Mouse (Mus musculus) limb, embryonic 15.5 days (tissue): ENCODE results near the gene Tnfsf4. TPM values are rescaled to one million over a fixed set of nuclear protein-coding genes. Genes with fewer than 3 reads are reported as not detected.

ENCODE experiments used
- ATAC-seq: fragments of 200-750 bp; cut with Nextera tagmentation; 2 replicates; pipeline ENCODE4 v1.8.0; 2017; ENCODE audit warnings: low read depth, moderate TSS enrichment; ENCODE audit not compliant: insufficient number of reproducible peaks, low FRiP score, low TSS enrichment
- H3K27ac ChIP-seq: fragments of 300-500 bp; sonication (generic); 2 replicates; pipeline ENCODE4 v1.5.1; 2015; ENCODE audit warnings: moderate library complexity, mild to moderate bottlenecking, inconsistent platforms
- H3K27me3 ChIP-seq: fragments of 300-500 bp; sonication (generic); 2 replicates; pipeline ENCODE4 v1.6.1; 2015; ENCODE audit warnings: inconsistent platforms
- H3K36me3 ChIP-seq: fragments of 300-500 bp; sonication (generic); 2 replicates; pipeline ENCODE4 v1.6.1; 2015; ENCODE audit warnings: inconsistent platforms
- H3K4me1 ChIP-seq: fragments of 300-500 bp; sonication (generic); 2 replicates; pipeline ENCODE4 v1.6.1; 2015; ENCODE audit warnings: inconsistent platforms
- H3K4me2 ChIP-seq: fragments of 300-500 bp; sonication (generic); 2 replicates; pipeline ENCODE4 v1.6.1; 2015; ENCODE audit warnings: mild to moderate bottlenecking, inconsistent platforms
- H3K4me3 ChIP-seq: fragments of 300-500 bp; sonication (generic); 2 replicates; pipeline ENCODE4 v1.5.1; 2015; ENCODE audit warnings: mild to moderate bottlenecking, inconsistent platforms
- H3K9ac ChIP-seq: fragments of 300-500 bp; sonication (generic); 2 replicates; pipeline ENCODE4 v1.6.1; 2015; ENCODE audit warnings: inconsistent platforms
- H3K9me3 ChIP-seq: fragments of 300-500 bp; sonication (generic); 2 replicates; pipeline ENCODE4 v1.6.1; 2016; ENCODE audit warnings: inconsistent platforms
- whole genome bisulfite sequencing: fragments of 180-500 bp; shearing (Covaris S2); methylation state at CpG from one replicate; pipeline ENCODE4 v1.1.7; 2015; 5-methylcytosine and 5-hydroxymethylcytosine counted together
- polyA plus RNA-seq: library from polyadenylated mRNA; unstranded; fragments of >200 nt; fragmentation: Nextera tagmentation; extraction: Ambion mirVana; gene quantifications from 2 replicates; pipeline ENCODE4 v1.2.1, GENCODE M21; 2015

The Tnfsf4 gene
- polyA plus RNA-seq, 1 experiment from 2014 or later = 0.08 TPM

DNA sequence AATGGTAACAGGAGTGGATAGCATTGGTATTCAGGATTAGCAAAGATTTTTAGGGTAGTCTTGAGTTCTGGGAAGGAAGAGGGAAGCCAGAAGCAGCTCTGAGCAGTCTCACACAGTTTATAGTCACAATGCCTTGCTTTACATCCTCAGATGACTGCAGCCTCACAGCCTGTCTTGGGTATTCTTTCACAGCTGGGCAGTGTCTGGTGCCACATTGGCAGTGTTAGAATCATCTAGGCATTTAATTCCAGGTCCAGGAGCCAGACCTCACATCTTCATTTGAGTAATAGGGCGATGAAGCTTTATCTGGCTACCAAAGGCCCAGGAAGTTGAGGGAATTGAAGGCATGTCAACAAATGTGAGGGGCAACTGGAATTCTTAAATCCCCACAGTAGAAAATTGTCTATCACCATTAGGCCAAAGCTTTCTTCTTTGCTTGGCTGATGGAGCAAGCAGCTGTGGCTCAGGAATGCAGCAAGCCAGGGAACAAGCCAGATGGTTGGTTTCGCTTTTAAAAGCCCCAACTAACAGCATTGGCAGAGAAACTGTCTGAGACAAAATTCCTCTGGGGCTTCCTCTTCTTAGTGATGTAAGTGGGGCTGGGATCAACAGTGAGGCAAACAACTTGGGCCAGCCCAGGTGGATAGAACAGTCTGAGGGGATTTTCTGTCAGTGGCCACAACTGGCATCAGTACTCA is 68.3 kb downstream of the Tnfsf4 start:
- Histone ChIP-seq H3K27me3 (no peaks in the 10 kb centered on the region), H3K9me3 (no peaks in the 10 kb centered on the region), H3K4me3 (no peak overlapping the region), H3K27ac (peak overlapping the region; percentile 60), H3K4me2 (no peak overlapping the region), H3K4me1 (peaks cover 14% of the 10 kb centered on the region), H3K9ac (no peak overlapping the region), H3K36me3 (no peaks in the 10 kb centered on the region)
- 44% methylated on average over 2 of the region's 2 CpGs for WGBS
- ATAC-seq = no peak

Other genes starting within 250 kb of the Tnfsf4 start
- gene Tex50, start 236.1 kb upstream of the Tnfsf4 start, polyA plus RNA-seq = not detected in 2 replicates
- gene Prdx6, start 144.2 kb upstream of the Tnfsf4 start, polyA plus RNA-seq = 310 and 325 TPM in 2 replicates
- gene Tnfsf18, start 99.2 kb downstream of the Tnfsf4 start, polyA plus RNA-seq = 0.18 and 0.19 TPM in 2 replicates